Mouse (Mus musculus) neural tube, embryonic 13.5 days (tissue): ENCODE data around the gene Hist1h2bg. TPM values are rescaled to one million over a fixed set of nuclear protein-coding genes. Genes with fewer than 3 reads are reported as not detected.
A peak's percentile ranks its signal among the peaks of the same experiment; 100 is the strongest.

Experiments used
- ATAC-seq: fragments of 200-750 bp; cut with Nextera tagmentation; 2 replicates; pipeline ENCODE4 v1.8.0; 2017; ENCODE audit warnings: low read depth, mild to moderate bottlenecking, moderate TSS enrichment, moderate library complexity
- H3K27ac ChIP-seq: fragments of 300-500 bp; sonication (generic); replicated peaks from 2 replicates; pipeline ENCODE4 v1.5.1; 2015; ENCODE audit warnings: moderate library complexity, mild to moderate bottlenecking, inconsistent platforms
- H3K27me3 ChIP-seq: fragments of 300-500 bp; sonication (generic); 2 replicates; pipeline ENCODE4 v1.6.1; 2015; ENCODE audit warnings: mild to moderate bottlenecking, inconsistent platforms
- H3K36me3 ChIP-seq: fragments of 300-500 bp; sonication (generic); 2 replicates; pipeline ENCODE4 v1.6.1; 2015; ENCODE audit warnings: mild to moderate bottlenecking, inconsistent platforms
- H3K4me1 ChIP-seq: fragments of 300-500 bp; sonication (generic); replicated peaks from 2 replicates; pipeline ENCODE4 v1.6.1; 2015; ENCODE audit warnings: inconsistent platforms
- H3K4me2 ChIP-seq: fragments of 300-500 bp; sonication (generic); 2 replicates; pipeline ENCODE4 v1.6.1; 2015; ENCODE audit warnings: inconsistent platforms, mild to moderate bottlenecking, moderate library complexity
- H3K4me3 ChIP-seq: fragments of 300-500 bp; sonication (generic); 2 replicates; pipeline ENCODE4 v1.5.1; 2015; ENCODE audit warnings: mild to moderate bottlenecking, inconsistent platforms
- H3K9ac ChIP-seq: fragments of 300-500 bp; sonication (generic); 2 replicates; pipeline ENCODE4 v1.6.1; 2015; ENCODE audit warnings: moderate library complexity, mild to moderate bottlenecking, inconsistent platforms
- H3K9me3 ChIP-seq: fragments of 300-500 bp; sonication (generic); 2 replicates; pipeline ENCODE4 v1.6.1; 2016; ENCODE audit warnings: inconsistent platforms
- WGBS: fragments of 180-500 bp; shearing (Covaris S2); methylation state at CpG from one replicate; pipeline ENCODE4 v1.1.7; 2015; 5-methylcytosine and 5-hydroxymethylcytosine counted together
- microRNA-seq: library from miRNA; unstranded; fragments of <30 nt; microRNA quantifications from one replicate; pipeline ENCODE4, GENCODE M21; 2016
- polyA plus RNA-seq: library from polyadenylated mRNA; unstranded; fragments of >200 nt; fragmentation: Nextera tagmentation; extraction: Ambion mirVana; gene quantifications from 2 replicates; pipeline ENCODE4 v1.2.1, GENCODE M21; 2015

Gene Hist1h2bg
- polyA plus RNA-seq, 1 experiment from 2014 or later: 3.5 TPM

- Histone ChIP-seq H3K27me3 (0 out of 2 replicates have a peak, but pooled peaks cover 3% of the 10 kb centered on the region), H3K4me2 (peak within 1 kb of the TSS; percentile 88), H3K4me1 (peaks cover 30% of the 10 kb centered on the region), H3K9ac (peak within 1 kb of the TSS; percentile 82), H3K36me3 (no peaks in the 10 kb centered on the region), H3K9me3 (no peaks in the 10 kb centered on the region), H3K27ac (peak within 1 kb of the TSS; percentile 95), H3K4me3 (peak within 1 kb of the TSS; percentile 52)
- WGBS: 1% methylated on average over 27 of the region's 27 CpGs
- peak; percentile 90 for ATAC-seq
Measured at GRCm38 (mm10) chr13:23620733-23621531, 49.7 kb downstream of the Hist1h2bg start, which contains the start of gene Hist1h2be. Hist1h2be (minus strand) TSS chr13:23621124.

Small RNAs within 50 kb of the gene (microRNA-seq; reads per million reads assigned to microRNA genes)
- not detected for gene Gm44297
- not detected for gene Gm44359
- gene Gm44394: not detected

Other genes starting within 250 kb of the Hist1h2bg start
- gene Zfp322a, start 202.2 kb upstream of the Hist1h2bg start, polyA plus RNA-seq: 51.6 and 60.7 TPM in 2 replicates
- gene Abt1, start 147.5 kb upstream of the Hist1h2bg start, polyA plus RNA-seq: 9.5 and 10.3 TPM in 2 replicates
- 0.07 TPM in 1 of 2 replicates, not detected in the other for gene Btn1a1, start 105.5 kb upstream of the Hist1h2bg start, polyA plus RNA-seq
- 0.12 and 0.21 TPM in 2 replicates for gene Btn2a2, start 82.5 kb upstream of the Hist1h2bg start, polyA plus RNA-seq
- 2.4 and 2.6 TPM in 2 replicates for gene Hist1h4h, start 40.3 kb upstream of the Hist1h2bg start, polyA plus RNA-seq
- 0.95 TPM in 1 of 2 replicates, not detected in the other for gene Hist1h2af, start 37.5 kb upstream of the Hist1h2bg start, polyA plus RNA-seq
- 1.1 and 1.3 TPM in 2 replicates for gene Hist1h3g, start 36.0 kb upstream of the Hist1h2bg start, polyA plus RNA-seq
- gene Hist1h2bh, start 28.0 kb upstream of the Hist1h2bg start, polyA plus RNA-seq: 0.61 TPM in 1 of 2 replicates, not detected in the other
- gene Hist1h3f, start 27.3 kb upstream of the Hist1h2bg start, polyA plus RNA-seq: not detected in 2 replicates
- gene Hist1h4f, start 19.7 kb upstream of the Hist1h2bg start, polyA plus RNA-seq: not detected in 2 replicates
- gene Hist1h1d, start 18.1 kb upstream of the Hist1h2bg start, polyA plus RNA-seq: 0.11 and 0.22 TPM in 2 replicates
- gene Hist1h3e, start 9.0 kb upstream of the Hist1h2bg start, polyA plus RNA-seq: 2.0 and 3.2 TPM in 2 replicates
- 12.3 and 18.7 TPM in 2 replicates for gene Hist1h2ae, start 176 bp upstream of the Hist1h2bg start, polyA plus RNA-seq
- gene Hist1h2bf, start 2.8 kb downstream of the Hist1h2bg start, polyA plus RNA-seq: 0.81 and 1.6 TPM in 2 replicates
- gene Hist1h2ad, start 3.0 kb downstream of the Hist1h2bg start, polyA plus RNA-seq: 1.2 and 1.3 TPM in 2 replicates
- gene Hist1h3d, start 4.4 kb downstream of the Hist1h2bg start, polyA plus RNA-seq: 0.63 and 2.0 TPM in 2 replicates
- gene Hist1h4d, start 10.2 kb downstream of the Hist1h2bg start, polyA plus RNA-seq: 37.3 and 43.1 TPM in 2 replicates
- 1.6 and 2.1 TPM in 2 replicates for gene Hist1h2be, start 49.7 kb downstream of the Hist1h2bg start, polyA plus RNA-seq
- gene Hist1h1e, start 51.2 kb downstream of the Hist1h2bg start, polyA plus RNA-seq: 6.1 and 8.1 TPM in 2 replicates
- gene Hist1h2ac, start 112.6 kb downstream of the Hist1h2bg start, polyA plus RNA-seq: 0.40 and 0.66 TPM in 2 replicates
- 25.7 and 28.2 TPM in 2 replicates for gene Hist1h2bc, start 112.8 kb downstream of the Hist1h2bg start, polyA plus RNA-seq
- gene Hist1h1t, start 124.4 kb downstream of the Hist1h2bg start, polyA plus RNA-seq: not detected in 2 replicates
- gene Hist1h4c, start 127.1 kb downstream of the Hist1h2bg start, polyA plus RNA-seq: 2.3 and 2.5 TPM in 2 replicates
- gene Hfe, start 139.5 kb downstream of the Hist1h2bg start, polyA plus RNA-seq: 3.7 and 4.0 TPM in 2 replicates
- 12.5 and 13.1 TPM in 2 replicates for gene Hist1h1c, start 167.4 kb downstream of the Hist1h2bg start, polyA plus RNA-seq
- gene Hist1h3c, start 174.2 kb downstream of the Hist1h2bg start, polyA plus RNA-seq: 1.5 and 2.7 TPM in 2 replicates
- not detected in 2 replicates for gene Hist1h2bb, start 175.3 kb downstream of the Hist1h2bg start, polyA plus RNA-seq
- 5.1 and 9.7 TPM in 2 replicates for gene Hist1h2ab, start 179.7 kb downstream of the Hist1h2bg start, polyA plus RNA-seq
- gene Hist1h3b, start 180.9 kb downstream of the Hist1h2bg start, polyA plus RNA-seq: 0.96 and 2.3 TPM in 2 replicates
- 2.3 TPM in 1 of 2 replicates, not detected in the other for gene Hist1h4b, start 185.6 kb downstream of the Hist1h2bg start, polyA plus RNA-seq
- 1.1 TPM in 1 of 2 replicates, not detected in the other for gene Hist1h4a, start 189.8 kb downstream of the Hist1h2bg start, polyA plus RNA-seq
- 1.1 and 1.5 TPM in 2 replicates for gene Hist1h3a, start 191.0 kb downstream of the Hist1h2bg start, polyA plus RNA-seq
- not detected in 2 replicates for gene Hist1h1a, start 192.3 kb downstream of the Hist1h2bg start, polyA plus RNA-seq
- gene Trim38, start 198.5 kb downstream of the Hist1h2bg start, polyA plus RNA-seq: not detected in 2 replicates
- not detected in 2 replicates for gene Slc17a2, start 235.6 kb downstream of the Hist1h2bg start, polyA plus RNA-seq